Mouse (Mus musculus) bone marrow, adult 2 months (tissue): Measurements from ENCODE around the gene Doc2b. TPM values are rescaled to one million over a fixed set of nuclear protein-coding genes. Genes with fewer than 3 reads are reported as not detected.
"Not testable (repeated sequence)": the region's sequence is repeated elsewhere in the genome, so short reads cannot be mapped to it uniquely, and the experiment has no call there.

Source experiments
- H3K27ac ChIP-seq: fragments of 200-500 bp; 2 replicates; pipeline ENCODE4 v1.5.1; 2012; ENCODE audit warnings: low read depth, mild to moderate bottlenecking, control low read depth, inconsistent platforms, low read length; ENCODE audit not compliant: control insufficient read depth, poor library complexity, insufficient read depth
- H3K4me1 ChIP-seq: fragments of 200-500 bp; 2 replicates; pipeline ENCODE4 v1.6.1; 2011; ENCODE audit warnings: low read length; ENCODE audit not compliant: control insufficient read depth, insufficient read depth
- H3K4me3 ChIP-seq: fragments of 200-500 bp; replicated peaks from 2 replicates; pipeline ENCODE3; 2011; ENCODE audit warnings: mild to moderate bottlenecking, low read depth, low read length, control low read depth; ENCODE audit not compliant: control insufficient read depth
- CTCF ChIP-seq: fragments of 200-500 bp; IDR thresholded peaks from 2 replicates; pipeline ENCODE4 v1.5.1; 2011; ENCODE audit warnings: low read length, control low read depth; ENCODE audit not compliant: control insufficient read depth, insufficient read depth
- POLR2A ChIP-seq: fragments of 200-500 bp; IDR thresholded peaks from 2 replicates; pipeline ENCODE4 v1.6.1; 2011; ENCODE audit warnings: low read depth, mild to moderate bottlenecking, control low read depth, low read length, borderline replicate concordance; ENCODE audit not compliant: control insufficient read depth
- WGBS: fragments of 180-500 bp; shearing (Covaris S2); methylation state at CpG from one replicate; pipeline ENCODE4 v1.1.7; 2018; 5-methylcytosine and 5-hydroxymethylcytosine counted together
- polyA plus RNA-seq: library from polyadenylated mRNA; stranded (reverse); fragments of >200 nt; gene quantifications from 2 replicates; pipeline ENCODE4 v1.2.4, GENCODE M21; 2011; ENCODE audit warnings: low replicate concordance; ENCODE audit not compliant: missing spikeins, insufficient read depth, insufficient read length

Doc2b gene
- polyA plus RNA-seq, 1 experiment = not detected

DNA sequence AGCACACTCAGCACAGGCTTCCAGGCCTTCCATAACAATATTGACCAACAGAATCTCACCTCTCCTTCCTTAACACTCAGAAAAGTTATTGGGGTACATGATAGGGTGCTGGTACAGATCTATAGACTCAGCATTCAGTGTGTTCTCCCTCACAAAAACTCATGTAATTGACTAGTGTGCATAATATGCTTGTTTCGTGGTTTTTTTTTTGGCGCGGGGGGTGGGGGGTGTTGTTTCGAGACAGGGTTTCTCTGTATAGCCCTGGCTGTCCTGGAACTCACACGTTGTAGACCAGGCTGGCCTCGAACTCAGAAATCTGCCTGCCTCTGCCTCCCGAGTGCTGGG, 57.4 kb downstream of the Doc2b start:
- Histone ChIP-seq H3K27ac (no peak overlapping the region), H3K4me3 (no peak overlapping the region), H3K4me1 (peaks cover 2% of the 10 kb centered on the region)
- TF ChIP-seq CTCF (no peak), POLR2A (no peak)
- 77% methylated on average over 7 of the region's 7 CpGs for WGBS

DNA sequence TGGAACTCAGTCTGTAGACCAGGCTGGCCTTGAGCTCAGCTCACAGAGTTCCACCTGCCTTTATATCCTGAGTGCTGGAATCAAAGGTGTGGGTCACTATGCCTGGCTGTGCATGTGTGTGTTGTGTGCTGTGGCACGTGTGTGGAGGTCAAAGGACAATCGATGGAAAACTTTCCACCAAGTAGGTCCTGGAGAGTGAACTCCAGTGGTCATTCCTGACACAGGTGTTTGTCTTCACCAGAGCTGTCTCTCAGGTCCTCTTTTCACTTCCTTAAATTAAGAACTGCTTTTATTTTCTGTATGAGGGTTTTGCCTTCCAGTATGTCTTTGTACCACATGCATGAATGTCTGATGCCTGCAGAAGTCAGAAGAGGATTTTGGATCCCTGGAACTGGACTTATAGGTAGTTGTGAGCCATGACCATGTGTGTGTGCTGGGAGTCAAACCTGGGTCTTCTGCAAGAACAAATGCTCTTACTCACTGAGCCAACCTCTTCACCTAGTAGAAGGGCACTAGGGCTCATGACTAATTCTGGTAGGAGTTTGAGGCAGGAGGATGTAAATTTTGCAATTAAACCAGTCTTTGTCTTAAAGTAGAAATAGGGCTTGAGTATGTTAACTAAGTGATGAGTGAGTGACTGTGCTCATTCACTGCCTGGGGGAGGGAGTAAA, 57.9 kb downstream of the Doc2b start:
- Histone ChIP-seq H3K4me3 (no peak overlapping the region), H3K4me1 (peaks cover 2% of the 10 kb centered on the region), H3K27ac (peak overlapping the region; percentile 13; the same call in 1 of the 2 replicates)
- WGBS = 41% methylated on average over 2 of the region's 2 CpGs
- TF ChIP-seq POLR2A = no peak
- TF ChIP-seq CTCF = no peak

DNA sequence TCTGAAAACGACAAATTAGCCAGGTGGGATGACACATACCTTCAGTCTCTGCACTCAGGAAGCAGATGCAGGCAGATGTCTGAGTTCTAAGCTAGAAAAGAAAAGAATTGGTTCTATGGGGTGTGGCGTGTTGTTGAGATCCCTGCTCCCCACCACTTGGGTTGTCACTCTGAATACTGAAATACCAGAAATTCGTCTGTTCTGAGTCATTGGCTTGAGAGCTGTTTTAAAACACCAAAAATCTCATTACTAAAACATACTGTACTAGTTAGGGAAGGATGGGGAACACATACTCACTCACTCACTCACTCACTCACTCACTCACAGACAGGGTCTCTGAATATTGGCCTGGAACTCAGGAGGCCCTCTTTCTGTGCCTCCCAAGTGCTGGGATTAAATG, 58.9 kb downstream of the Doc2b start:
- 29% methylated on average over 3 of the region's 3 CpGs for WGBS
- Histone ChIP-seq H3K4me1 (peaks cover 2% of the 10 kb centered on the region), H3K4me3 (no peak overlapping the region), H3K27ac (no peak overlapping the region)
- TF ChIP-seq CTCF (no peak), POLR2A (no peak)

DNA sequence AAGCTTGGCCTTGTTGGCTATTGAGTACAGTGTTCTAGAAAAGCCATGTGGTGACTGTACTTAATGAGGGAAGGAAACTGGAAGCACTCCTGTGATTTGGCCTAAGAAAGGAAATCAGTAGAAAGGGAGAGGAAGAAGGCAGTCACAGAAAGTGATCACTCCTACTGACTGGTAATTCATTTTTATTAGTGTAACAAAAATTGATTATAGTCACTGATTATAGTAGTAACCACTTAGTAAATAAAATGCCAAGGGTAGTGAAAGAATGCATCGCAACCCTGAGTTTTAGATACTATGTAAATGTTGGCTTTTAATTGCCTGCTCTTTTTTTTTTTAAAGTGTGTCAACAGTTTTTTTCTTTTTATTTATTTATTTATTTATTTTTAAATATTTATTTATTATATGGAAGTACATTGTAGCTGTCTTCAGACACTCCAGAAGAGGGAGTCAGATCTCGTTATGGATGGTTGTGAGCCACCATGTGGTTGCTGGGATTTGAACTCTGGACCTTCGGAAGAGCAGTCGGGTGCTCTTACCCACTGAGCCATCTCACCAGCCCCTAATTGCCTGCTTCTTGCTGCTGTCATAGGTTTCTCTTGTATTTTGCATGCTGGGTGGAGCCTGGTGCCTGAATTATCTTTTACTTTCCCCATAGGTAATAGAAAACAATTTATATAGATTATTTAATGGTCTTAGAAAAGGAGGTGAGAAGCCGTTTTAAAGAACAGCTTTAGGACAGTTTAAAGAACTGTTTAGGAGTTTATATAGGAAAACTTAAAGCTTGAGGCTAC, 60.2 kb downstream of the Doc2b start:
- TF ChIP-seq CTCF (no peak), POLR2A (no peak)
- H3K4me3 ChIP-seq = no peak overlapping the region
- H3K4me1 ChIP-seq = peaks cover 2% of the 10 kb centered on the region
- H3K27ac ChIP-seq = no peak overlapping the region
- WGBS = 78% methylated on average over 5 of the region's 5 CpGs

DNA sequence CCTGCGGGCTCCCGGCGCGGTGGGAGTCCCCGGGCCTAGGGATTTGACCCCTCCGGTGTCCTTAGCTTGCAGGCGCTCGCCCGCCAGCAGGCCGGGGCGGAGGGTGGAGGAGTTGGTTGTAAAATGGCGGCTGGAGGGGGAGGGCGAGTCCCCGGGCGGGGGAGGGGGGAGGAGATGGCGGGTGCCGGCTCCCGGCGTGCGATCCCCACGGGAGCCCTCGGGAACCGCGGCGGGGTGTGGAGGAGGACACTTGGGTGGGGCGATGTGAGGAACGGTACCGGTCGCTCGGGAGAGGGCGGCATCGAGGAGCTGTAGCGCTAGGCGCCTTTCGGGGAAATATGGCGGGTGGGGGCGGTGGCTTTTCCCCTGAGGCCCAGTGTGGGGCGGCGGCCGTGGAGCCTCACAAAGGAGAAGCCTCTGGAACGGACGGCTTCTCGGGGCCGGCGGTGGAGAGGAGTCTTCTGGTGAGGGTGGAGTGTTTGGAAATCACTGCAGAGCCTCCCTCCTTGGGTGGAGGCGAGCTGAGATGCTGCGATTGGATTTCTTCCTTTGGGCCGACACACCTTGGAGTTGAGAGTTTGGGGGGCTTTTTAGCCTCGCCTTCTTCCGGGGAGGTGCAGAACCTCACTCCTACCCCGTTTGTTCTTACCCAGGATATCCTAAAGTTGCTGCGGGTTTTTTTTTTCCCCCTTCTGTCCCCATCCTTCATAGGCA, 62.5 kb downstream of the Doc2b start:
- TF ChIP-seq POLR2A = no peak
- TF ChIP-seq CTCF = no peak
- H3K27ac ChIP-seq = peak overlapping the region; percentile 98
- WGBS = under 1% methylated on average over 51 of the region's 52 CpGs
- H3K4me1 ChIP-seq = peaks cover 2% of the 10 kb centered on the region
- H3K4me3 ChIP-seq = peak overlapping the region; percentile 88

DNA sequence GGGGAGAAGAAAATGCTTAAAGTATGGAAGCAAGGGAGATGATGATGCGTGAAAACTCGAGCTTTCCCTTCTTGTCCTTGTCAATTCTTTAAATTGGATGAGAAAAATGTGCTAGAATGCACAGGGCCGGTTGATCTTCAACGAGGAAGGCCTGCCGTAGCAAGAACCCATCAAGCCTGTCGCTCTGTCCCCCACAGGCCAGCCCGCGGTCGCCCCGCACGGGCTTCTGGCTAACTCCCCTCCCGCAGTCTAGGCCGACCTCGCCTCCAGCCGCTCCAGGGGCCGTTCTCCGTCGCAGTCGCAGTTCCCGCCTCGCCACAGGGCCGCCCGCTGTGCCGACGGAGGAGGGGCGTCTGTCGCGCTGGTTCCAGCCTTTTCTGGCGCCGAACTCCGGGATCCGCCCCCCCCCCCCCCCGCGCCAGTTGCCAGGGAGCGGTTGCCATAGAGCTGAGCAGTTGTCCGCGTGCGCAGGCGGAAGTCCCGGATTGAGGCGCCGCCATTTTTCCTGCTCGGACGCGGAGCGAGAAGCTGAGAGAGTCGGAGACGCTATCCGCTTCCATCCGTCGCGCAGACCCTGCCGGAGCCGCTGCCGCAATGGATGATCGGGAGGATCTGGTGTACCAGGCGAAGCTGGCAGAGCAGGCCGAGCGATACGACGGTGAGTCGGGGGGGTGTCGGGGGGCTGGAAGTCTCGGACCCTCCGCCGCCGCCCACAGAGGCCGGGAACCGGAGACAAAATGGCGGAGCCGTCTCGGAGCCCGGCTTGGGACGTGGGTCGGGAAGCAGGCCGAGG, 63.2 kb downstream of the Doc2b start, which contains the start of gene Ywhae:
Ywhae (plus strand) TSS at position 436 of the 793 bp plus-strand sequence.
- WGBS = under 1% methylated on average over 76 of the region's 76 CpGs
- peak within 1 kb of the TSS; percentile 98 for H3K27ac ChIP-seq

DNA sequence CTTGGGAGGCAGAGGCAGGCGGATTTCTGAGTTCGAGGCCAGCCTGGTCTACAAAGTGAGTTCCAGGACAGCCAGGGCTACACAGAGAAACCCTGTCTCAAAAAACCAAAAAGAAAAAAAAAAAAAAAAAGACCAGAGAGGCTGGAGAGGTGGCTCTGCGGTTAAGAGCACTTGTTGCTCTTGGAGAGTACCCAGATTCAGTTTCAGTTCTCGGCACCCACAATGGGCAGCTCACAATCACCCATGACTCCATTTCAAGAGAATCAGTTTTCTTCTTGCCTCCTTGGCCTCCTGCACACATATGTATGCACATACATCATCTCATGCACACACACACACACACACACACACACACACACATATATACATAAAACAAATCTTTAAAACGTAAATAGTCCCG, 68.2 kb downstream of the Doc2b start:
- H3K4me3 ChIP-seq, H3K4me1 ChIP-seq, H3K27ac ChIP-seq: not testable (repeated sequence)
- 78% methylated on average over 6 of the region's 6 CpGs for WGBS

More for the DNA sequence above, 63.2 kb downstream of the Doc2b start, which contains the start of gene Ywhae:
- H3K4me3 ChIP-seq = peak within 1 kb of the TSS; percentile 88
- H3K4me1 ChIP-seq = peaks cover under 1% of the 10 kb centered on the region
- TF ChIP-seq POLR2A = peak; percentile 83; the same call in 1 of the 2 replicates
- no peak for TF ChIP-seq CTCF
